Mouse (Mus musculus) ES-CJ7 (cell line): Measurements from ENCODE around the gene Nphs2.
"Not testable (repeated sequence)": the region's sequence is repeated elsewhere in the genome, so short reads cannot be mapped to it uniquely, and the experiment has no call there.

Experiments
- DNase-seq: peaks from one replicate; pipeline ENCODE4 v3.0.0; 2011; ENCODE audit warnings: low read depth, low spot score

Nphs2 gene

DNA sequence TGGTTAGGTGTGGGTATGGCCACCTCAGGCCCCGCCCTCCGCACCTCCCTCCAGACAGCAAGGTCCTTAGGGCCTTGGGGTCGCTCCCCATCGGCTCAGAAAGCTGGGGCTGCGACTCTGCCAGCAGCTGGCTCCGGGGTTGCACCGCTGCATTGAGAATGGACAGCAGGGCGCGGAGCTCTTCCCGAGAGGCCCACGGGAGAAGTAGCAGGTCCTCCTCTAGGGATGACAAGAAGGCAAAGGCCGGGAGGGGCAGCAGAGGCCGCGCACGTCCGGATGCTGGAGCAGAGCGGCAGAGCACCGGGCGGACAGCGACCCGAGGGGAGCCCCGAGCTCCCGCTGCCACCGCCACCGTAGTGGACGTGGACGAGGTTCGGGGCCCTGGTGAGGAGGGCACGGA, at the start of gene Nphs2:
TSS of gene Nphs2 (plus strand) at position 98 of the 400 bp plus-strand sequence.
- no peak for DNase-seq

DNA sequence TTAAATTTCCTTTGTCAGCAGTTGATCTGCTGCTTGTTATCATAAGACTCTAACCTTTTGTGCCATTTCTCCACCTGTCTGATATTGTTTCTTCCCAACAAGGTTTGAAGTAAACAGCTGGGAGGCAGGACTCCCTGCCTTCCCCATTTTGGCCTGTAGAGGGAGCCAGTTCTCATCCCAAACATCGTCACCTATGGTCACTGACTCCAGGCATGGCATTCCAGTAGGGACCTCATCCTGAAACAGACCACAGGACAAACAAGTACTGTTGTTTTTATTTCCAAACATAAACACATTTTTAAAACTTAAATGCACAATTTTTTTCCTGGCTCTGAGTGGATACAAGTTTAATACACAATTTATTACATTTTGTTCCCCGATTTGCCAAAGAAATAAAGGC, 47.2 kb upstream of the Nphs2 start:
- DNase-seq = peak; percentile 72

DNA sequence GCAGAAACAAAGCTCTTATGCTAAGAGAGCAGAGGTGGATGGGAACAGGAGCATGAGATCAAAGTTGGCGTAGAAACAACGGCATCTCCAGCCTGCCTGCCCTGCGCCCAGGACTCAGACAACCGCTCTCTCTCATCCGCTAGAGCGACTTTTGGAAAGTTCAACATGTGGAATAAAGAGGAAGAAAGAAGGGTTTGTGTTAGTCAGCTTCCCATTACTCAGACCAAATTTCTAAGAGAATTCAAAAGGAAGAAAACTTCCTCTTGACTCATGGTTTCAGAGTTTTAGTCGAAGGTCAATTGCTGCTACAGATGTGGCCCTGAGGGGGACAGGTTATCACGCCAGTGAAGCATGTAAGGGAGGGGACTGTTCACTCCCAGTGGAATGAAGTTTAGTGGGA, 46.6 kb upstream of the Nphs2 start:
- DNase-seq = no peak

DNA sequence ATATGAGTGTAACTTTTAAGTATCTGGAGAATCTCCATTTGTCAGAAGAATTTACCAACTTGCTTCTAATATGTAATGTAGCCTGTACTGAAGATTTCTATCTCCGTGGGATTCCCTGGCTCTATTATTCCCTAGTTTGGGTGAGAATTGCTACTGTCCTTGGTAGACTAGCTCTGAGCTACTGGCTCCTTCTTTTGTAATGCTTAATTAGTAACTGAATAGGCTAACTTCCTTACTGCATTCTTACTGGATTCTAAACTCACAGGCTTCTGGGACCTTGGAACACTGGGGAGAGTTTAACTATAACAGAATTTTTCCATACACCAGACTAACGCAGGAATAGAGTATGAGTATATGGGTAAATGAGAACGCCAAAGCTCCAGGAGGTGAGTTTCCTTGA, 42.0 kb upstream of the Nphs2 start:
- DNase-seq = peak; percentile 63

GRCm38 (mm10) chr1:156270471-156270870, 40.1 kb upstream of the Nphs2 start:
- DNase-seq = no peak

- no peak for DNase-seq
Observed at GRCm38 (mm10) chr1:156271654-156272053, 38.9 kb upstream of the Nphs2 start.

DNA sequence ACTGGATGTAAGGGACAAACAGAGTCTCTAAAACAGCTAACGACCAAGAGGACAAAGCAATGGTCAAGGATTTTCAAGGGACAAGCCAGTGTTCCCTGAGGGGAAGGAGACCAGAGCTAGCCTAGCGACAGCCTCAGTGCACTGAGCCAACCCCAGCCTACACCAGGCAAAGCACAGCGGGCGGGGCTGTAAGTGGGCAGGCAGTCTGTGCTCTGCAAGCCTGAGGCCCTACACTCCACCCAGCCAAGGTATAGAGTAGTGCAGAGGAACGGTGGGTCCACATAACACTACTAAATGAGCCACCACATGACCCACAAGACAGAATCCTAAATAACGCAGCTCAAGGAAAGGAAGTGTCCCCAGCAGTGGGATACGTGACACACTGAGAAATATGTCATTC, 36.9 kb upstream of the Nphs2 start:
- peak; percentile 33 for DNase-seq

DNA sequence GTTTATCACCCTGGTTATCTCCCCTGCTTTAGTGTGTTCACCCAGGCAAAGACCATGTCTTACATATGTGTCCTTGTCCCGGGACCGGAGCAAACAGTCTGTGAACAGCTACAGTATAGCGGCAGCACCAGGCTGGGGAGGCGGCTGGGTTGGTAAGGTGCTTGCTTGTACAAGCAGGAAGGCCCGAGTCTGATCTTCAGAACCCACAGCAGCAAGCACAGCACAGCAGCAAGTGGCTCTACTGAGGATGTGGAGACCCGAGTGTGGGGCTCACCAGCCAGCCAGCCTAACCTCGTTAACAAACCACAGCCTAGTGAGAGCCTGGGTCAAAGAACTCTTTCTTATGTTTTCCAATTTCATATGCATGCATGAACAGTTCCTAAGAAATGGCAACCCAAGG, 30.4 kb upstream of the Nphs2 start:
- DNase-seq = no peak

DNA sequence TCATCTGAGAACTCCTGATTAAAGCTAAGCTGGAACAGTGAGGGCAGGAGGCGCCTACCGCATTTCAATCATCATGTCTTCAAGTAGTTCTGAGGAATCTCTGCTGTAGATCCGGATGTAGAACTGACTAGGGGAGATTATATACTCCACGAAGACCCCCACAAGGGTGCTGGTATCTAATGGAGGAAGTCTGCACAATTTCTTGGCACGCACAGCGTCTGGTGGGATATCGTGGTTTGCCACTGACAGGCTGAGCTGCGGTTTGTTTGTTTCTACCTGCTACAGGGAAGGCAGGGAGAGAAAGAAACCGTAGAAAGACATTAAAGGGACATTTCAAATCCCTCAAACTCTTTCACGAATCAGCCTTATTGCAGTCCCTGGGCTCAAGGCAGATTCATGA, 26.3 kb upstream of the Nphs2 start:
- DNase-seq = no peak

- DNase-seq = no peak
Observed at GRCm38 (mm10) chr1:156284851-156285540, 25.5 kb upstream of the Nphs2 start.

- DNase-seq = no peak
Observed at GRCm38 (mm10) chr1:156285541-156285896, 25.0 kb upstream of the Nphs2 start.

GRCm38 (mm10) chr1:156288556-156289221, 21.8 kb upstream of the Nphs2 start:
- no peak for DNase-seq

DNA sequence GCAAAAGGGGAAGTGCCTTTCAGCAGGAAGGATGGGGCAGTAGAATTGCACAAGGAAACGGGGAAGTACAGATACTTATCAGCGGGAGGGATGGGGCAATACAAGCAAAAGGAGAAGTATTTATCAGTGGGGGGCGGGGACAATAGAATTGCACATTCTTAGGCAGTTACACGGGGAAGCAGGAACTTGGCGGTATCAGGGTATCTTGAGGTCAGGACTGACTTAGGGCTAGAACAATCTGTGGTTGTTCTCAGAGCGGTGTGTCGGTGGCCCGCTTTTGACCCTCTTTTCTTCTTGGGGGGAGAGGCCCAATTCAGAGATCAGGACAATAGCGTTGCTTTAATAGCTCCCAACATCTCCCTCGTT, 21.3 kb upstream of the Nphs2 start:
- DNase-seq = not testable (repeated sequence)

- no peak for DNase-seq
Observed at GRCm38 (mm10) chr1:156290016-156290415, 20.5 kb upstream of the Nphs2 start.

- DNase-seq = peak; percentile 55
Observed at GRCm38 (mm10) chr1:156302911-156303749, 7.4 kb upstream of the Nphs2 start, which contains the start of gene Tdrd5. Tdrd5 (minus strand) TSS chr1:156303664.

- no peak for DNase-seq
Observed at GRCm38 (mm10) chr1:156308595-156308994, 1.9 kb upstream of the Nphs2 start.

DNA sequence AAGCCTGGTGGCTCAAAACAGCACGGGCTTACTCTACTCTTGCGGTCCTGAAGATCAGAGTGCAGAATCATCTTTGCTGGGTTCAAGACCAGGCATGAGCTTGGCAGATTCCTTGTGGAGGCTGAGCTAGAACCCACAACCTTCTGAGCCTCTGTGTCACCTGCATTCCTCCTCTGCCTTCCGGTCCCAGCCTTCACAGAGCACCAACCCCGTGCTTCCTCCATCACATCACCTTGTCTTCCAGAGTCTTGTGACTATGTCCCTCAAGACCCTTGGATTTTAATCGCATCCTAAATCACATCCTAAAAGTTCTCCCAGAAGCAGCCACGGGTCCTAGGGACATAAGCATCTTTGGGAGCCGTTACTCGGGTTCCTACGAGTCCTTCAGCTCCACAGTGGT, 12.6 kb downstream of the Nphs2 start:
- no peak for DNase-seq

GRCm38 (mm10) chr1:156340847-156341246, 30.3 kb downstream of the Nphs2 start:
- no peak for DNase-seq

DNA sequence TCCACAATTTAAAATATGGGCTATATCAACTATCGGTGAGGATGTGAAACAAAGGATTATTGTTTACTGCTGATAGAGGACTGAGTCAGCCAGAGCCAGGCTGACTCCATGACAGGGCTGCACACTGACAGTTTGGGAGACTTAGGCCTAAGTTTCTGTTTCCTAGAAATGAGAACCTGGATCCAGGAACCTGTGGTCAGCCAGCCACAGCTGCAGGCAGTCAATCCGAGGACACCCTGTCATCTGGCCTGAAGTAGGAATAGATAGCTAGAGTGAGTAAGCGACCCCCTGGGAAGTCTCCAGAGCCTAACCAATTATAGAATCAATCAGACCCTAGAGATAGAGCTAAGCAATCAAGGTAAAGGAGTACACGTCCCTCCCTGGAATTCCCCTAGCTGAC, 33.9 kb downstream of the Nphs2 start:
- DNase-seq = no peak

DNA sequence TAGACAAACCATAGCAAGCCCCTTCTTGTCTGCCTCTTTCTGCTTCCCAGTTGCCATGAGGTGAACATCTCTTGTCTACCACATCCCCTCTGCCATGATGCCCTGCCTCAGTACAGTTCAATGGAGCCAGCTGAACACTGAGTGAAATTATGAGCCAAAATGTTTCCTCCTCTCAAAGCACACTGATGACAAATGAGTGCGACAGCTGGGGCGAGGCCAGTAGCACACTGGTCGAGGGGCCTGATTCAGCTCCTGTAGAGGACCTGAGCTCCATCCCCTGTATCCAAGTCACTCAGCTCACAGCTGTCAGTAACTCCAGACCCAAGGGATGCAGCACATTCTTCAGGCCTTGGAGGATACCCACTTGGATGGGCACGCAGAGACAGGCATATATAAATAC, 35.1 kb downstream of the Nphs2 start:
- no peak for DNase-seq

DNA sequence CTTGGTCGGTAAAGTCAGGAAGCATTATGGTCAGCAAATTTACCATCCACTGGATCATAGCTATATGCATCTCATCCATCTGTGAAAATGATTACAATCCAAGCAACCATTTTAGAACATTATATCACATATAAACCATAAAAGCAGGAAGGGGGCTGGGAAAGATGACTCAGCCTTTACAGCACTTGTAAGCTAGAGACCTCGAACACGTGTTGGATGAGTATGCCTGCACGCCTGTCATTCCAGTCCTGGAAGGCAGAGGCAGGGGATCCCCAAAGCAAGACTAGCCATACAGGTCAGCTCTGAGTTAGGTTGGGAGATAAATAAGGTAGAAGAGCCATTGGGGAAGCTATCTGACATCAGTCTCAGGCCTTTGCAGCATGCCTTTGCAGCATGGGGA, 38.5 kb downstream of the Nphs2 start:
- no peak for DNase-seq

DNA sequence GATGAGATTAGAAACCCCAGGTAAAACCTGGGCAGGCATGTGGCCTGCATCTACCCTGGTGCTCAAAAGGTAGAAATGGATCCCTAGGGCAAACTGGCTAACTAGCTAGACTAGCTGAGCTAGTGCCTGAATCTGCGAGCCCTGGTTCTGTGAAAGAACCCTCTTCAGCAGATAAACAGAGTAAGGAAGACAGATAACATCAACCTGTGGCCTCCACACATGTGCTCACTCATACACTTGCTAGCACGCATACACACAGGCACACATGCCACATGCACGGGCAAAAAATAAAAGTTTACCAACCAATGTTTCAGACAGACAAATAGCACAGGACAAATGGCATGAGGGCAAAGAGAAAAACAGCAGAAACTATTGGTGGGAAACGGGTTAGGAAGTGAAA, 39.9 kb downstream of the Nphs2 start:
- DNase-seq = no peak

- DNase-seq = no peak
Observed at GRCm38 (mm10) chr1:156352466-156352865, 41.9 kb downstream of the Nphs2 start.
